Mouse (Mus musculus) forebrain, embryonic 14.5 days (tissue): ENCODE data around the gene Dgke. TPM values are rescaled to one million over a fixed set of nuclear protein-coding genes. Genes with fewer than 3 reads are reported as not detected.

Source experiments
- ATAC-seq: fragments of 200-750 bp; cut with Nextera tagmentation; 2 replicates; pipeline ENCODE4 v1.8.0; 2017; ENCODE audit warnings: mild to moderate bottlenecking, moderate library complexity
- DNase-seq: peaks from one replicate; pipeline ENCODE4 v3.0.0-alpha.2; 2015; ENCODE audit warnings: low spot score
- H3K27ac ChIP-seq: fragments of 300-500 bp; sonication (generic); 2 replicates; pipeline ENCODE4 v1.5.1; 2014; ENCODE audit warnings: low read depth, mild to moderate bottlenecking, control low read depth, low read length, moderate library complexity
- H3K27me3 ChIP-seq: fragments of 300-500 bp; sonication (generic); replicated peaks from 2 replicates; pipeline ENCODE4 v1.6.1; 2014; ENCODE audit warnings: low read length, control low read depth, mixed read lengths; ENCODE audit not compliant: control insufficient read depth, insufficient read depth
- H3K36me3 ChIP-seq: fragments of 300-500 bp; sonication (generic); 2 replicates; pipeline ENCODE4 v1.6.1; 2014; ENCODE audit warnings: low read length, control low read depth; ENCODE audit not compliant: control insufficient read depth, insufficient read depth
- H3K4me1 ChIP-seq: fragments of 300-500 bp; sonication (generic); 2 replicates; pipeline ENCODE4 v1.6.1; 2014; ENCODE audit warnings: antibody characterized with exemption, low read length, control low read depth; ENCODE audit not compliant: control insufficient read depth, insufficient read depth
- H3K4me2 ChIP-seq: fragments of 300-500 bp; sonication (generic); 2 replicates; pipeline ENCODE4 v1.6.1; 2014; ENCODE audit warnings: mild to moderate bottlenecking, control low read depth, low read length
- H3K4me3 ChIP-seq: fragments of 300-500 bp; sonication (generic); 2 replicates; pipeline ENCODE4 v1.5.1; 2014; ENCODE audit warnings: low read depth, low read length, control low read depth
- H3K9ac ChIP-seq: fragments of 300-500 bp; sonication (generic); 2 replicates; pipeline ENCODE4 v1.6.1; 2014; ENCODE audit warnings: mild to moderate bottlenecking, low read length, control low read depth, moderate library complexity
- H3K9me3 ChIP-seq: fragments of 300-500 bp; sonication (generic); replicated peaks from 2 replicates; pipeline ENCODE4 v1.6.1; 2016; ENCODE audit warnings: low read length, control low read depth, mixed read lengths; ENCODE audit not compliant: control insufficient read depth
- WGBS: fragments of 180-500 bp; shearing (Covaris S2); extraction: QIAGEN DNeasy Blood & Tissue Kit; methylation state at CpG from one replicate; pipeline ENCODE4 v1.1.7; 2014; 5-methylcytosine and 5-hydroxymethylcytosine counted together
- polyA plus RNA-seq: library from polyadenylated mRNA; unstranded; fragments of >200 nt; fragmentation: Nextera tagmentation; extraction: Ambion mirVana; gene quantifications from 2 replicates; pipeline ENCODE4 v1.2.1, GENCODE M21; 2014

The Dgke gene
- 9.9 and 12.0 TPM in 2 replicates for polyA plus RNA-seq

GRCm38 (mm10) chr11:89066750-89067149, at the start of gene Dgke:
Dgke (minus strand) TSS chr11:89066850.
- H3K9ac ChIP-seq = no peak within 1 kb of the TSS
- no peaks in the 10 kb centered on the region for H3K27me3 ChIP-seq
- H3K27ac ChIP-seq = no peak within 1 kb of the TSS
- ATAC-seq (no peak), DNase-seq (no peak)
- H3K4me2 ChIP-seq = no peak within 1 kb of the TSS
- H3K36me3 ChIP-seq = no peaks in the 10 kb centered on the region
- WGBS = 100% methylated on average over 1 of the region's 1 CpGs
- no peaks in the 10 kb centered on the region for H3K9me3 ChIP-seq
- H3K4me3 ChIP-seq = no peak within 1 kb of the TSS
- no peaks in the 10 kb centered on the region for H3K4me1 ChIP-seq

GRCm38 (mm10) chr11:89107180-89107807, 40.6 kb upstream of the Dgke start:
- no peak overlapping the region for H3K9ac ChIP-seq
- no peak overlapping the region for H3K4me2 ChIP-seq
- H3K4me1 ChIP-seq = no peaks in the 10 kb centered on the region
- ATAC-seq (no peak), DNase-seq (no peak)
- no peak overlapping the region for H3K27ac ChIP-seq
- H3K36me3 ChIP-seq = no peaks in the 10 kb centered on the region
- H3K9me3 ChIP-seq = no peaks in the 10 kb centered on the region
- no peak overlapping the region for H3K4me3 ChIP-seq
- no peaks in the 10 kb centered on the region for H3K27me3 ChIP-seq
- WGBS = 34% methylated on average over 12 of the region's 12 CpGs

- DNase-seq (no peak), ATAC-seq (no peak)
- Histone ChIP-seq H3K9me3 (no peaks in the 10 kb centered on the region), H3K9ac (no peak overlapping the region), H3K4me1 (no peaks in the 10 kb centered on the region), H3K27me3 (no peaks in the 10 kb centered on the region), H3K4me3 (no peak overlapping the region), H3K27ac (no peak overlapping the region), H3K36me3 (no peaks in the 10 kb centered on the region), H3K4me2 (no peak overlapping the region)
- WGBS = 91% methylated on average over 11 of the region's 11 CpGs
Observed at GRCm38 (mm10) chr11:89105823-89106222, 39.2 kb upstream of the Dgke start.

- ATAC-seq (no peak), DNase-seq (no peak)
- Histone ChIP-seq H3K4me3 (no peak overlapping the region), H3K4me1 (no peaks in the 10 kb centered on the region), H3K9ac (no peak overlapping the region), H3K27me3 (no peaks in the 10 kb centered on the region), H3K9me3 (no peaks in the 10 kb centered on the region), H3K27ac (no peak overlapping the region), H3K4me2 (no peak overlapping the region), H3K36me3 (no peaks in the 10 kb centered on the region)
- WGBS = 95% methylated on average over 8 of the region's 8 CpGs
Observed at GRCm38 (mm10) chr11:89105211-89105610, 38.6 kb upstream of the Dgke start.

GRCm38 (mm10) chr11:89103166-89103565, 36.5 kb upstream of the Dgke start:
- 93% methylated on average over 14 of the region's 14 CpGs for WGBS
- H3K9me3 ChIP-seq = no peaks in the 10 kb centered on the region
- ATAC-seq = no peak
- no peaks in the 10 kb centered on the region for H3K36me3 ChIP-seq
- no peaks in the 10 kb centered on the region for H3K4me1 ChIP-seq
- no peak overlapping the region for H3K27ac ChIP-seq
- DNase-seq = no peak
- no peak overlapping the region for H3K9ac ChIP-seq
- no peak overlapping the region for H3K4me3 ChIP-seq
- no peaks in the 10 kb centered on the region for H3K27me3 ChIP-seq
- no peak overlapping the region for H3K4me2 ChIP-seq

- H3K4me1 ChIP-seq = no peaks in the 10 kb centered on the region
- peak; percentile 37; the same call in 1 of the 2 replicates for ATAC-seq
- no peaks in the 10 kb centered on the region for H3K9me3 ChIP-seq
- H3K27ac ChIP-seq = no peak overlapping the region
- H3K27me3 ChIP-seq = no peaks in the 10 kb centered on the region
- H3K4me2 ChIP-seq = peak overlapping the region; percentile 40
- H3K4me3 ChIP-seq = peak overlapping the region; percentile 4; the same call in 1 of the 2 replicates
- H3K36me3 ChIP-seq = no peaks in the 10 kb centered on the region
- DNase-seq = peak; percentile 45
- WGBS = 42% methylated on average over 17 of the region's 17 CpGs
- H3K9ac ChIP-seq = peak overlapping the region; percentile 1; the same call in 1 of the 2 replicates
Observed at GRCm38 (mm10) chr11:89100826-89101321, 34.2 kb upstream of the Dgke start.

- peak; percentile 83 for ATAC-seq
- Histone ChIP-seq H3K4me2 (peak overlapping the region; percentile 40), H3K9ac (peak overlapping the region; percentile 1; the same call in 1 of the 2 replicates), H3K4me1 (no peaks in the 10 kb centered on the region), H3K9me3 (no peaks in the 10 kb centered on the region), H3K36me3 (no peaks in the 10 kb centered on the region), H3K27ac (no peak overlapping the region), H3K4me3 (peak overlapping the region; percentile 4; the same call in 1 of the 2 replicates), H3K27me3 (no peaks in the 10 kb centered on the region)
- WGBS = under 1% methylated on average over 9 of the region's 9 CpGs
- peak; percentile 81 for DNase-seq
Observed at GRCm38 (mm10) chr11:89100403-89100802, 33.8 kb upstream of the Dgke start.

GRCm38 (mm10) chr11:89098930-89099329, 32.3 kb upstream of the Dgke start:
- Histone ChIP-seq H3K36me3 (no peaks in the 10 kb centered on the region), H3K4me3 (no peak overlapping the region), H3K9ac (no peak overlapping the region), H3K4me1 (no peaks in the 10 kb centered on the region), H3K27me3 (no peaks in the 10 kb centered on the region), H3K4me2 (no peak overlapping the region), H3K9me3 (no peaks in the 10 kb centered on the region), H3K27ac (no peak overlapping the region)
- ATAC-seq (no peak), DNase-seq (no peak)
- 75% methylated on average over 6 of the region's 6 CpGs for WGBS

GRCm38 (mm10) chr11:89098083-89098835, 31.6 kb upstream of the Dgke start:
- H3K9me3 ChIP-seq = no peaks in the 10 kb centered on the region
- no peaks in the 10 kb centered on the region for H3K4me1 ChIP-seq
- WGBS = 87% methylated on average over 17 of the region's 17 CpGs
- no peak overlapping the region for H3K27ac ChIP-seq
- no peak overlapping the region for H3K9ac ChIP-seq
- ATAC-seq (no peak), DNase-seq (no peak)
- H3K27me3 ChIP-seq = no peaks in the 10 kb centered on the region
- no peak overlapping the region for H3K4me3 ChIP-seq
- no peak overlapping the region for H3K4me2 ChIP-seq
- no peaks in the 10 kb centered on the region for H3K36me3 ChIP-seq
